Mouse (Mus musculus): ENCODE measurements around the gene Trim34a. TPM values are rescaled to one million over a fixed set of nuclear protein-coding genes. Genes with fewer than 3 reads are reported as not detected.
A peak's percentile ranks its signal among the peaks of the same experiment; 100 is the strongest.

Gene Trim34a
- 0.64 and 1.4 TPM in 2 replicates for polyA plus RNA-seq (2014; fragmentation: Nextera tagmentation; extraction: Ambion mirVana)

- DNase-seq (ENCODE audit: low spot score) = peak; percentile 43
- no peak within 1 kb of the TSS for H3K27ac ChIP-seq (replicated peaks; ENCODE audit: low read depth, low read length)
- H3K36me3 ChIP-seq (ENCODE audit: control insufficient read depth, insufficient read depth, low read length) = no peaks in the 10 kb centered on the region
- WGBS = 9% methylated on average over 13 of the region's 13 CpGs
- H3K4me2 ChIP-seq (ENCODE audit: low read depth, severe bottlenecking) = peak within 1 kb of the TSS; percentile 48
- H3K9me3 ChIP-seq (ENCODE audit: control insufficient read depth, low read length) = no peaks in the 10 kb centered on the region
- H3K27me3 ChIP-seq (ENCODE audit: control insufficient read depth, insufficient read depth, low read length) = no peaks in the 10 kb centered on the region
- peak within 1 kb of the TSS; percentile 37 for H3K4me3 ChIP-seq (ENCODE audit: low read depth, low read length)
- no peaks in the 10 kb centered on the region for H3K4me1 ChIP-seq (ENCODE audit: control insufficient read depth, insufficient read depth, low read length)
- H3K9ac ChIP-seq (ENCODE audit: low read length) = peak within 1 kb of the TSS; percentile 66
- peak; percentile 74; the same call in 1 of the 2 replicates for ATAC-seq (ENCODE audit: insufficient number of reproducible peaks, low FRiP score, low TSS enrichment, low read depth)
Observed at GRCm38 (mm10) chr7:104244287-104245181, at the start of gene Trim34a. Gene Trim34a, plus strand, starts transcription at chr7:104244457.

GRCm38 (mm10) chr7:104195885-104196284, 48.4 kb upstream of the Trim34a start, which contains the start of gene Olfr649:
Gene Olfr649, minus strand, starts transcription at chr7:104195985.
- H3K36me3 ChIP-seq (ENCODE audit: control insufficient read depth, insufficient read depth, low read length) = no peaks in the 10 kb centered on the region
- no peaks in the 10 kb centered on the region for H3K4me1 ChIP-seq (ENCODE audit: control insufficient read depth, insufficient read depth, low read length)
- H3K4me2 ChIP-seq (ENCODE audit: low read depth, severe bottlenecking) = no peak within 1 kb of the TSS
- 82% methylated on average over 6 of the region's 6 CpGs for WGBS
- ATAC-seq (ENCODE audit: insufficient number of reproducible peaks, low FRiP score, low TSS enrichment, low read depth) (no peak), DNase-seq (ENCODE audit: low spot score) (no peak)
- no peak within 1 kb of the TSS for H3K27ac ChIP-seq (replicated peaks; ENCODE audit: low read depth, low read length)
- no peak within 1 kb of the TSS for H3K4me3 ChIP-seq (ENCODE audit: low read depth, low read length)
- H3K9ac ChIP-seq (ENCODE audit: low read length) = no peak within 1 kb of the TSS
- H3K27me3 ChIP-seq (ENCODE audit: control insufficient read depth, insufficient read depth, low read length) = no peaks in the 10 kb centered on the region
- no peaks in the 10 kb centered on the region for H3K9me3 ChIP-seq (ENCODE audit: control insufficient read depth, low read length)

- 4% methylated on average over 5 of the region's 5 CpGs for whole genome bisulfite sequencing
- Histone ChIP-seq H3K27ac (replicated peaks; ENCODE audit: low read depth, low read length) (no peak overlapping the region), H3K4me1 (ENCODE audit: control insufficient read depth, insufficient read depth, low read length) (no peaks in the 10 kb centered on the region), H3K4me3 (ENCODE audit: low read depth, low read length) (no peak overlapping the region), H3K27me3 (ENCODE audit: control insufficient read depth, insufficient read depth, low read length) (no peaks in the 10 kb centered on the region), H3K4me2 (ENCODE audit: low read depth, severe bottlenecking) (no peak overlapping the region), H3K36me3 (ENCODE audit: control insufficient read depth, insufficient read depth, low read length) (no peaks in the 10 kb centered on the region), H3K9ac (ENCODE audit: low read length) (no peak overlapping the region), H3K9me3 (ENCODE audit: control insufficient read depth, low read length) (no peaks in the 10 kb centered on the region)
- DNase-seq (ENCODE audit: low spot score) = peak; percentile 79
- no peak for ATAC-seq (ENCODE audit: insufficient number of reproducible peaks, low FRiP score, low TSS enrichment, low read depth)
Observed at GRCm38 (mm10) chr7:104199822-104200221, 44.4 kb upstream of the Trim34a start.

- H3K9me3 ChIP-seq (ENCODE audit: control insufficient read depth, low read length) = no peaks in the 10 kb centered on the region
- WGBS = 91% methylated on average over 7 of the region's 7 CpGs
Observed at GRCm38 (mm10) chr7:104206197-104206596, 38.1 kb upstream of the Trim34a start.

GRCm38 (mm10) chr7:104216011-104216535, 28.2 kb upstream of the Trim34a start:
- Histone ChIP-seq H3K4me3 (ENCODE audit: low read depth, low read length) (no peak overlapping the region), H3K4me1 (ENCODE audit: control insufficient read depth, insufficient read depth, low read length) (no peaks in the 10 kb centered on the region), H3K27ac (replicated peaks; ENCODE audit: low read depth, low read length) (no peak overlapping the region), H3K9me3 (ENCODE audit: control insufficient read depth, low read length) (no peaks in the 10 kb centered on the region), H3K4me2 (ENCODE audit: low read depth, severe bottlenecking) (no peak overlapping the region), H3K27me3 (ENCODE audit: control insufficient read depth, insufficient read depth, low read length) (no peaks in the 10 kb centered on the region), H3K9ac (ENCODE audit: low read length) (no peak overlapping the region), H3K36me3 (ENCODE audit: control insufficient read depth, insufficient read depth, low read length) (no peaks in the 10 kb centered on the region)
- no peak for DNase-seq (ENCODE audit: low spot score)
- ATAC-seq (ENCODE audit: insufficient number of reproducible peaks, low FRiP score, low TSS enrichment, low read depth) = no peak
- 39% methylated on average over 1 of the region's 1 CpGs for WGBS

More at GRCm38 (mm10) chr7:104206197-104206596, 38.1 kb upstream of the Trim34a start:
- H3K4me3 ChIP-seq (ENCODE audit: low read depth, low read length) = no peak overlapping the region
- H3K27ac ChIP-seq (replicated peaks; ENCODE audit: low read depth, low read length) = no peak overlapping the region
- no peaks in the 10 kb centered on the region for H3K27me3 ChIP-seq (ENCODE audit: control insufficient read depth, insufficient read depth, low read length)
- H3K9ac ChIP-seq (ENCODE audit: low read length) = no peak overlapping the region
- ATAC-seq (ENCODE audit: insufficient number of reproducible peaks, low FRiP score, low TSS enrichment, low read depth) (no peak), DNase-seq (ENCODE audit: low spot score) (no peak)
- no peaks in the 10 kb centered on the region for H3K36me3 ChIP-seq (ENCODE audit: control insufficient read depth, insufficient read depth, low read length)
- no peak overlapping the region for H3K4me2 ChIP-seq (ENCODE audit: low read depth, severe bottlenecking)
- H3K4me1 ChIP-seq (ENCODE audit: control insufficient read depth, insufficient read depth, low read length) = no peaks in the 10 kb centered on the region

- no peak for DNase-seq (ENCODE audit: low spot score)
- Histone ChIP-seq H3K27me3 (ENCODE audit: control insufficient read depth, insufficient read depth, low read length) (no peaks in the 10 kb centered on the region), H3K9ac (ENCODE audit: low read length) (no peak overlapping the region), H3K4me1 (ENCODE audit: control insufficient read depth, insufficient read depth, low read length) (no peaks in the 10 kb centered on the region), H3K4me3 (ENCODE audit: low read depth, low read length) (no peak overlapping the region), H3K27ac (replicated peaks; ENCODE audit: low read depth, low read length) (no peak overlapping the region), H3K36me3 (ENCODE audit: control insufficient read depth, insufficient read depth, low read length) (no peaks in the 10 kb centered on the region), H3K4me2 (ENCODE audit: low read depth, severe bottlenecking) (no peak overlapping the region), H3K9me3 (ENCODE audit: control insufficient read depth, low read length) (no peaks in the 10 kb centered on the region)
- 69% methylated on average over 2 of the region's 2 CpGs for WGBS
- ATAC-seq (ENCODE audit: insufficient number of reproducible peaks, low FRiP score, low TSS enrichment, low read depth) = no peak
Observed at GRCm38 (mm10) chr7:104217881-104218280, 26.4 kb upstream of the Trim34a start.

GRCm38 (mm10) chr7:104218701-104219569, 25.3 kb upstream of the Trim34a start, which contains the start of gene Trim6:
Gene Trim6, plus strand, starts transcription at chr7:104218793.
- Histone ChIP-seq H3K4me3 (ENCODE audit: low read depth, low read length) (peak within 1 kb of the TSS; percentile 30), H3K4me1 (ENCODE audit: control insufficient read depth, insufficient read depth, low read length) (no peaks in the 10 kb centered on the region), H3K27me3 (ENCODE audit: control insufficient read depth, insufficient read depth, low read length) (no peaks in the 10 kb centered on the region), H3K36me3 (ENCODE audit: control insufficient read depth, insufficient read depth, low read length) (no peaks in the 10 kb centered on the region), H3K9me3 (ENCODE audit: control insufficient read depth, low read length) (no peaks in the 10 kb centered on the region), H3K4me2 (ENCODE audit: low read depth, severe bottlenecking) (peak within 1 kb of the TSS; percentile 54), H3K27ac (replicated peaks; ENCODE audit: low read depth, low read length) (no peak within 1 kb of the TSS), H3K9ac (ENCODE audit: low read length) (peak within 1 kb of the TSS; percentile 43)
- ATAC-seq (ENCODE audit: insufficient number of reproducible peaks, low FRiP score, low TSS enrichment, low read depth) (peak; percentile 85), DNase-seq (ENCODE audit: low spot score) (peak; percentile 76)
- WGBS = 2% methylated on average over 37 of the region's 37 CpGs

- Histone ChIP-seq H3K9ac (ENCODE audit: low read length) (no peak overlapping the region), H3K27ac (replicated peaks; ENCODE audit: low read depth, low read length) (no peak overlapping the region), H3K4me3 (ENCODE audit: low read depth, low read length) (no peak overlapping the region), H3K36me3 (ENCODE audit: control insufficient read depth, insufficient read depth, low read length) (no peaks in the 10 kb centered on the region), H3K27me3 (ENCODE audit: control insufficient read depth, insufficient read depth, low read length) (no peaks in the 10 kb centered on the region), H3K4me1 (ENCODE audit: control insufficient read depth, insufficient read depth, low read length) (no peaks in the 10 kb centered on the region), H3K4me2 (ENCODE audit: low read depth, severe bottlenecking) (no peak overlapping the region), H3K9me3 (ENCODE audit: control insufficient read depth, low read length) (no peaks in the 10 kb centered on the region)
- DNase-seq (ENCODE audit: low spot score) (peak; percentile 51), ATAC-seq (ENCODE audit: insufficient number of reproducible peaks, low FRiP score, low TSS enrichment, low read depth) (no peak)
- WGBS = 34% methylated on average over 2 of the region's 2 CpGs
Observed at GRCm38 (mm10) chr7:104231203-104231602, 13.1 kb upstream of the Trim34a start.

Measured in limb, embryonic 11.5 days (tissue).